Mouse (Mus musculus) testis, adult 2 months (tissue): Measurements from ENCODE around the gene Actl6a. TPM values are rescaled to one million over a fixed set of nuclear protein-coding genes. Genes with fewer than 3 reads are reported as not detected.
"Not testable (repeated sequence)": the region's sequence is repeated elsewhere in the genome, so short reads cannot be mapped to it uniquely, and the experiment has no call there.

Experiments
- H3K27ac ChIP-seq: fragments of 200-500 bp; 2 replicates; pipeline ENCODE4 v1.5.1; 2012; ENCODE audit warnings: low read depth, low read length; ENCODE audit not compliant: control insufficient read depth, insufficient read depth
- H3K27me3 ChIP-seq: fragments of 200-500 bp; 2 replicates; pipeline ENCODE4 v1.6.1; 2012; ENCODE audit warnings: mild to moderate bottlenecking, low read length, moderate library complexity; ENCODE audit not compliant: control insufficient read depth, insufficient read depth
- H3K36me3 ChIP-seq: fragments of 200-500 bp; 2 replicates; pipeline ENCODE4 v1.6.1; 2012; ENCODE audit warnings: mild to moderate bottlenecking, low read length; ENCODE audit not compliant: control insufficient read depth, insufficient read depth
- H3K4me1 ChIP-seq: fragments of 200-500 bp; 2 replicates; pipeline ENCODE4 v1.6.1; 2012; ENCODE audit warnings: low read length; ENCODE audit not compliant: control insufficient read depth, insufficient read depth
- H3K4me3 ChIP-seq: fragments of 200-500 bp; 2 replicates; pipeline ENCODE4 v1.5.1; 2012; ENCODE audit warnings: low read depth, mild to moderate bottlenecking, low read length, moderate library complexity, mixed read lengths; ENCODE audit not compliant: control insufficient read depth
- CTCF ChIP-seq: fragments of 200-500 bp; IDR thresholded peaks from 2 replicates; pipeline ENCODE4 v1.5.1; 2012; ENCODE audit warnings: low read depth, mild to moderate bottlenecking, inconsistent platforms, low read length, moderate library complexity; ENCODE audit not compliant: control insufficient read depth, insufficient read depth, insufficient replicate concordance
- POLR2A ChIP-seq: fragments of 200-500 bp; IDR thresholded peaks from 2 replicates; pipeline ENCODE4 v1.6.1; 2012; ENCODE audit warnings: low read depth, mild to moderate bottlenecking, inconsistent platforms, low read length, moderate library complexity; ENCODE audit not compliant: control insufficient read depth
- polyA plus RNA-seq: library from polyadenylated mRNA; depleted of rRNA; stranded (reverse); fragments of >200 nt; gene quantifications from 2 replicates; pipeline ENCODE4 v1.2.3, GENCODE M21; 2012; rRNA removed

Actl6a gene
- polyA plus RNA-seq = 55.2 and 55.4 TPM in 2 replicates

DNA sequence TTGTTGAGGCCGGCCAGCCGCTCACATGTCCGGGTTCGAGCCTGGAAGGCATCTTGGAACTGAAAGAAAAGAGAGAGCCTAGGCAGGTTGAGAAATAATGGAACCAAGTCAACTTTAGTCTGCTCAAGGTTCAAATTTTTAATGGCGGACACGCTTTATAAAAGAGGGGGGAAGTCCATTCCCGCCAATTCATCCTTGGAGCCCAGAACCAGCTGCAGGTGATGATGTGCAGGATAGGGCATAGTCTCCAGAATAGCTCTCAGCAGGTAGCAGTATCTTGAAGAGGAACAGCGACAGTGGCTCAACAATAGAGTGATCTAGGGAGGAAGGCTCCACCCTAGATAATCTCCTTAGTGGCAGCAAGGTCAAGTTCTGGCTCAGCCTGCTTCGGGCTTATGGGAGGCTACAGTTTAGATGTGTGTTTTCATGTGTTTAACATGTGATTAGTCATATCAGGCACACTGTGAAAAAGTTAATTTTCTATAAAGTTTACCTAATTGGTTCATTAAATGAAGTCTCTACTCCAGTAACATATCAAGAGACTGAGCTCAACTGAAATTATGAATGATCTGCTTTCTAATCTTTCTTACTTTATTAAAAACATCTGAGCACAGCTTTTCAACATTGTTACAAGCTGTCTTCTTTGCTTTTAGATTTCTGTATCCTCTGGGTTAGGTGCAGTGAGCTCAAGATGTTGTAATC, at the start of gene Actl6a:
Actl6a (plus strand) TSS at position 652 of the 702 bp plus-strand sequence.
- H3K4me3 ChIP-seq, H3K27me3 ChIP-seq, H3K4me1 ChIP-seq, H3K27ac ChIP-seq, H3K36me3 ChIP-seq: not testable (repeated sequence)

DNA sequence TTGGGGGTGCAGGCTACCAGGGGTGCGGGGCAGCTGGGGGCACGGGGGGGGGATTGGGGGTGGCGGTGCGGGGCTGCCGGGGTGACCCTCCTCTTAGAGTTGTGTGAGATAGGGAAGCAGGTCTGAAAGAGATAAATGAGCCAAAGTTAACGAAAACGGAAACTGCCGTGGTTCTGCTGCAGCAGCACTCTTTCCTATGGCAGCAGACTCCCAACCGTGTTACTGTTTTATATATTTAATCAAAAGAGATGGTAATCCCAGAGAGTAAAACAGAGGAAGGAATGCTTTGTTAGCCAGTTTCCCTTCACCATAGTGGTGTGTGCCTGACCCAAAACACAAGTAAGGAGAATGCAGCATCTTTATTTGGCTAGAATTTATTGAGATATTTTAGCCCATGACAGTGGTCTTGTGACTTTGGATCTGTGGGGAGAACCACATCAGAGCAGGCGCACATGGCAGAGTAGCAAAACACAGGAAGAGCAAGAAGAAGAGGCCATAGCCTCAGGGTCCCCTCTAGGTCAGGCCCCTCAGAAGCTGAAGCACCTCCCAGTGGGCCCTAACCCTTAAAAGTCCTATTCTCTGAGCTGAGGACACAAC, 49.6 kb upstream of the Actl6a start:
- H3K4me3 ChIP-seq = no peak overlapping the region
- TF ChIP-seq CTCF (no peak), POLR2A (no peak)
- peaks cover 5% of the 10 kb centered on the region for H3K4me1 ChIP-seq
- H3K36me3 ChIP-seq = no peaks in the 10 kb centered on the region
- H3K27ac ChIP-seq = no peak overlapping the region
- H3K27me3 ChIP-seq = no peaks in the 10 kb centered on the region

DNA sequence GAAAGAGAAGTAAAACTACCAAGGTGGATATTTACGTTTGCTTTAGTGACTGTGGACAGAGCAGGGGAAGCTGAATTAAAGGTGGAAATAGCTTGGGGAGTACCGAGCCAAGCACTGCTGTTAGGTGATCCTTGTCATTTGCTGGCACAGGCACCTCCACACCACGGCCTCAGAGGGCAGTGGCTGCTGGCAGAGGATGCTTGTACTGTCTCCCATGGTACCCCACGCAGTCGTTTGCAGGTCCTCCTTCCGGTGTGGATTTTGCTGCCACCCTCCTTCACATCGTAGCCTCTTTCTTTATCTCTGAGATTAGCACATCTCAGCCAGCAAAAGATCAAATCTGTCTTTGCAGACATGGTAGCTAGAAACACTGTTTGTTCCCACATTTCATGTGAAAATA, 47.7 kb upstream of the Actl6a start:
- no peak for TF ChIP-seq CTCF
- TF ChIP-seq POLR2A = no peak
- Histone ChIP-seq H3K4me1 (peaks cover 5% of the 10 kb centered on the region), H3K4me3 (peak overlapping the region; percentile 34), H3K36me3 (no peaks in the 10 kb centered on the region), H3K27me3 (no peaks in the 10 kb centered on the region), H3K27ac (no peak overlapping the region)

DNA sequence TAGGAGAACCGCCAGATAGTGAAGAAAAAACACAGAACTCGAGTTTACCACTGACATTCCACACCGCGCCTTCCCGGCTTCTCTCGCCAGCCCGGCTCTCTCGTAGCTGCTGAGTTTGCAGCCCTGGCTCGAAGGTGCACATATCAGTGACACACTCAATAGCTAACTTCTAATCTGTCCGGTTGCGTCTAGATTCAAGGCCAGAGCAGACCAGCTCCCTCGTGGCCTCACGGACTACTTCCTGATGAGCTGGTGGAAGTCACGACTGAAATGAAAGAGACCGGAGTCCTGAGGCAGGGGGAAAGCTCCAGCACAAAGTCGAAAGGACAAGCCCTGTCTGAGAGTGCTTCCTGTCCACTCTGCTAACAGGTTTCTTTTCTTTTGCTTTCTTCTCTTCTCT, 47.3 kb upstream of the Actl6a start:
- no peaks in the 10 kb centered on the region for H3K27me3 ChIP-seq
- no peaks in the 10 kb centered on the region for H3K36me3 ChIP-seq
- H3K4me3 ChIP-seq = peak overlapping the region; percentile 34
- no peak overlapping the region for H3K27ac ChIP-seq
- peaks cover 5% of the 10 kb centered on the region for H3K4me1 ChIP-seq
- no peak for TF ChIP-seq CTCF
- no peak for TF ChIP-seq POLR2A

- no peak overlapping the region for H3K27ac ChIP-seq
- TF ChIP-seq POLR2A = no peak
- TF ChIP-seq CTCF = no peak
Measured at GRCm38 (mm10) chr3:32659506-32659905, 46.6 kb upstream of the Actl6a start.

DNA sequence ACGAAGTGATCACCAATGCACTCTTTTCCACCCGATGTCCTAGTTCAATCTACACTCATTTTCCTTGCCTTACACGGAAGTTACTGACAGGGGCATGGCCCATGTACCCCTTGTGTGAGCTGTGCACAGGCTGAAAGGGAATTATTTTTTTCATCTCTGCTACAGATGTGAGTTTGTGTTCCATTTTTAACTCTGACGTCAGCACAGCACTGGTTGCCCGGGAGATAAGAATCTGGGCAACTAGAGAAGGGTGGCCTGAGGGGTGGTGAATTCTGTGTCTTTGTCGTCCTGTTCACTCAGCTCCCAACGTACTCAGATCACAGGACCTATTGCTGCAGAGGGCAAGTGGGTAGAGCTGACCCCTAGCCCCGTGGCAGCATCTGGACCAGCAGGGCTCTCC, 45.8 kb upstream of the Actl6a start:
- peaks cover 5% of the 10 kb centered on the region for H3K4me1 ChIP-seq
- H3K27me3 ChIP-seq = no peaks in the 10 kb centered on the region
- TF ChIP-seq POLR2A (no peak), CTCF (no peak)
- H3K27ac ChIP-seq = no peak overlapping the region
- no peak overlapping the region for H3K4me3 ChIP-seq
- H3K36me3 ChIP-seq = no peaks in the 10 kb centered on the region

More at GRCm38 (mm10) chr3:32659506-32659905, 46.6 kb upstream of the Actl6a start:
- no peak overlapping the region for H3K4me3 ChIP-seq
- H3K36me3 ChIP-seq = no peaks in the 10 kb centered on the region
- H3K4me1 ChIP-seq = peaks cover 5% of the 10 kb centered on the region
- no peaks in the 10 kb centered on the region for H3K27me3 ChIP-seq

- H3K27ac ChIP-seq = no peak overlapping the region
- no peak overlapping the region for H3K4me3 ChIP-seq
- peaks cover 5% of the 10 kb centered on the region for H3K4me1 ChIP-seq
- H3K36me3 ChIP-seq = no peaks in the 10 kb centered on the region
- TF ChIP-seq CTCF (no peak), POLR2A (no peak)
- H3K27me3 ChIP-seq = no peaks in the 10 kb centered on the region
Measured at GRCm38 (mm10) chr3:32660831-32661555, 45.1 kb upstream of the Actl6a start.

GRCm38 (mm10) chr3:32661556-32661930, 44.6 kb upstream of the Actl6a start:
- H3K27ac ChIP-seq = no peak overlapping the region
- TF ChIP-seq POLR2A (no peak), CTCF (no peak)
- H3K4me1 ChIP-seq = peaks cover 5% of the 10 kb centered on the region
- no peaks in the 10 kb centered on the region for H3K27me3 ChIP-seq
- H3K4me3 ChIP-seq = no peak overlapping the region
- H3K36me3 ChIP-seq = no peaks in the 10 kb centered on the region
